Mouse (Mus musculus) lung, postnatal 25 days (tissue): ENCODE measurements at regions not wholly inside any gene's neighbourhood (a gene's known extent, or its start where the extent isn't known, plus 50 kb on each side); places are given as distances from the start of the nearest gene placed in this dataset.

Experiments
- DNase-seq: peaks from one replicate; pipeline ENCODE4 v3.0.0; 2022; ENCODE audit warnings: low spot score

- DNase-seq: no peak
These were observed 80.0 kb upstream of the Otx2 start for GRCm38 (mm10) chr14:48753517-48754079.

GRCm38 (mm10) chr14:48753084-48753483, 79.5 kb upstream of the Otx2 start:
- DNase-seq: no peak

- no peak for DNase-seq
These were observed 78.9 kb upstream of the Otx2 start for GRCm38 (mm10) chr14:48752579-48752905.

GRCm38 (mm10) chr14:48751751-48752578, 78.3 kb upstream of the Otx2 start:
- DNase-seq: no peak

- no peak for DNase-seq
These were observed 77.4 kb upstream of the Otx2 start for GRCm38 (mm10) chr14:48750994-48751393.

GRCm38 (mm10) chr14:48748976-48749375, 75.4 kb upstream of the Otx2 start:
- no peak for DNase-seq

- DNase-seq: no peak
These were observed 74.3 kb upstream of the Otx2 start for GRCm38 (mm10) chr14:48747936-48748335.

GRCm38 (mm10) chr14:48740942-48741602, 67.5 kb upstream of the Otx2 start:
- DNase-seq: no peak

GRCm38 (mm10) chr14:48739121-48739520, 65.5 kb upstream of the Otx2 start:
- no peak for DNase-seq

GRCm38 (mm10) chr14:48738641-48739040, 65.0 kb upstream of the Otx2 start:
- no peak for DNase-seq

GRCm38 (mm10) chr14:48738213-48738612, 64.6 kb upstream of the Otx2 start:
- DNase-seq: no peak

GRCm38 (mm10) chr14:48736969-48737860, 63.6 kb upstream of the Otx2 start:
- DNase-seq: no peak

GRCm38 (mm10) chr14:48736211-48736610, 62.6 kb upstream of the Otx2 start:
- DNase-seq: no peak

- no peak for DNase-seq
These were observed 56.4 kb upstream of the Otx2 start for GRCm38 (mm10) chr14:48729996-48730395.
